Mouse (Mus musculus) kidney, embryonic 15.5 days (tissue): ENCODE results near the gene Kynu. TPM values are rescaled to one million over a fixed set of nuclear protein-coding genes. Genes with fewer than 3 reads are reported as not detected.

Source experiments
- polyA plus RNA-seq: library from polyadenylated mRNA; unstranded; fragments of >200 nt; fragmentation: Nextera tagmentation; extraction: Ambion mirVana; gene quantifications from 2 replicates; pipeline ENCODE4 v1.2.1, GENCODE M21; 2015

Kynu gene
- polyA plus RNA-seq, 1 experiment from 2014 or later, result 5.9 TPM

Other genes with a start within 250 kb of the Kynu start
- 0.89 and 1.1 TPM in 2 replicates for gene Arhgap15, start 193.5 kb downstream of the Kynu start, polyA plus RNA-seq